Mouse (Mus musculus): Measurements from ENCODE around the gene Vmn2r109.
"Not testable (repeated sequence)": the region's sequence is repeated elsewhere in the genome, so short reads cannot be mapped to it uniquely, and the experiment has no call there.

The Vmn2r109 gene

DNA sequence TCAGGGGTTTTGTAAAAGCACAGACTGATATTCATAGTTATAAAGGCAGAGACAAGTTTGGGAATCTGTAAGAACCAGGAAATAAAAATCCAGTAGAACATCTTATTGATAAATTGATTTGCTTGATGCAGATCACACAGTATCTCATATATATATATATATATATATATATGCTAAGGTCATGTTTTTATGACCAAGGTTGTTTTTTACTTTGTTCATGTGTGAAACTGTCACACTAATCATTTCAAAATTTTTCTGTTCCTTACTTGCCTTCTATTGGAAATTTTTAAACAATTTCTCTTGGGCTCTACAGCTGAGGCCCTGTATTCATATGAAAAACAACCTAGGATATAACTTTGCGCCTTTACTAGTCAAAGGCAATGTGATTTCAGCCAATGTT, at the start of gene Vmn2r109:
Gene Vmn2r109 (minus strand): TSS at position 101 of the 400 bp plus-strand sequence.
- DNase-seq: no peak

DNA sequence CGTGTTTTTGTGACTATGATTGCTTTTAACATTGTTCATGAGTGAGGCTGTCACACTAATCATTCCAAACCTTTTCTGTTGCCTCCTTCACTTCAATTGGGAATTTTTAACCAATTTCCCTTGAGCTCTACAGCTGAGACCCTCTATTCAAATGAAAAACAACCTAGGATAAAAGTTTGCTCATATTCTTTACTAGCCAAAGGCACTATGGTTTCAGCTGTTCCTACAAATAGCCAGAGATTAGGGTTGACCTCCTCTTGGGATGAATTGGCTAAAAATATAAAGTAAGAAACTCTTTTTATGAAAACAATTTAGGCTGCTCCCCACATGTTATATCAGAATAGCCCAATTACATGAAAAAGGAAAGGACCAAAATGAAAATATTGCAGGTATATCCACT, 31.8 kb upstream of the Vmn2r109 start, which contains the start of gene Vmn2r110:
Gene Vmn2r110 (minus strand): TSS at position 101 of the 400 bp plus-strand sequence.
- DNase-seq: no peak

DNA sequence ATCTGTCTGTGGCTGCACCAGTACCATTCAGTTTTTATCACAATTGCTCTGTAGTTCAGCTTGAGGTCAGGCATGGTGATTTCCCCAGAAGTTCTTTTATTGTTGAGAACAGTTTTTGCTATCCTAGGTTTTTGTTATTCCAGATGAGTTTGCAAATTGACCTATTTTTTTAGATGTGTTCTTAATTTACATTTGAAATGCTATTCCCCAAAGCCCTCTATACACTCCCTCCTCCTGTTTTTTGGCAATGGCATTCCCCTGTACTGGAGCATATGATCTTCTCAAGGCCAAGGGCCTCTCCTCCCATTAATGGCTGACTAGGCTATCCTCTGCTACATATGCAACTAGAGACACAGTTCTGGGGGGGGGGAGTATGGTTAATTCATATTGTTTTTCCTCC, 56.3 kb downstream of the Vmn2r109 start:
- DNase-seq: not testable (repeated sequence)

DNA sequence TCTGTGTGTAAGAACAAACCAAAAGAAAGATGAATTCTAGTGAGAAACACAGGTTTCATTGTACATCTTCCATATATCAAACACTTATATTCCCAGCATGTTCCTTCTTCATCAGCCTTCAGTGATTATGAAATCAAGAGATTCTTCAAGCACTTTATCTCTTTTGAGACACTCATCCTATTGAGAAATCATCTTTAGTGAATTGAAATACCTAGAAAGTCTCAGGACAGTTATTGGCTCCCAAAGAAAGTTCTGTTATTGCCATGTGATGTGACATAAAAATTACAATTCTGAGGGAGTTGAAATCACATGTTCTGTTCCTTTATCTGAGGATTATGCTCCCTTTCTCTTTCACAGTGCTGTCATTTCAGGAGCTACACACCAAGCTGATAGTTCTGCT, 66.7 kb downstream of the Vmn2r109 start, which contains the start of gene Vmn1r225:
Gene Vmn1r225 (plus strand): TSS at position 301 of the 400 bp plus-strand sequence.
- no peak for DNase-seq
